ENCODE assay signal across 8 mouse cellular contexts in genomic region chr17:69416920-69417661, GRCm38 (mm10). TPM values are rescaled to one million over a fixed set of nuclear protein-coding genes. Genes with fewer than 3 reads are reported as not detected.
DNase-seq lines count a peak whose midpoint lies in the region; ATAC-seq and TF ChIP-seq lines count a peak whose summit lies in the region.

No protein-coding gene starts in this region.

- no peaks in the 10 kb centered on the region for H3K27me3 ChIP-seq in forebrain, embryonic 16.5 days (replicated peaks; ENCODE audit: control insufficient read depth, insufficient read depth, low read length)
- no peaks in the 10 kb centered on the region for H3K27me3 ChIP-seq in lung, embryonic 14.5 days (ENCODE audit: insufficient read depth, low read length)
- H3K27me3 ChIP-seq in thymus, adult 2 months (ENCODE audit: control insufficient read depth, insufficient read depth, low read length): no peaks in the 10 kb centered on the region

- peak overlapping the region; percentile 83 for H3K4me2 ChIP-seq in forebrain, embryonic 16.5 days (ENCODE audit: low read length)
- H3K4me2 ChIP-seq in lung, embryonic 14.5 days: peak overlapping the region; percentile 77

- peak; percentile 99 for ATAC-seq in forebrain, embryonic 16.5 days
- ATAC-seq in lung, embryonic 14.5 days (ENCODE audit: insufficient read depth): peak; percentile 100

- TF ChIP-seq POLR2A in olfactory bulb, adult 2 months (IDR thresholded peaks at IDR 0.05; ENCODE audit: insufficient read depth, low read depth, low read length): peak; percentile 82
- peak; percentile 82 for TF ChIP-seq POLR2A in thymus, adult 2 months (IDR thresholded peaks at IDR 0.05; ENCODE audit: control insufficient read depth, extremely low read depth, insufficient read depth, low read length, poor library complexity)

- H3K4me1 ChIP-seq in ES-E14 (ENCODE audit: control insufficient read depth in 2 of 2, insufficient read depth in 2 of 2, low read length in 2 of 2, poor library complexity in 1 of 2): peaks cover 2% of the 10 kb centered on the region in 2 experiments; a peak in 1 of 4 replicates
- peaks cover 14% of the 10 kb centered on the region for H3K4me1 ChIP-seq in forebrain, embryonic 16.5 days (replicated peaks; ENCODE audit: control insufficient read depth, insufficient read depth, low read length)
- 0 out of 2 replicates have a peak, but pooled peaks cover 9% of the 10 kb centered on the region for H3K4me1 ChIP-seq in lung, embryonic 14.5 days (ENCODE audit: insufficient read depth)
- no peaks in the 10 kb centered on the region for H3K4me1 ChIP-seq in olfactory bulb, adult 2 months (ENCODE audit: control insufficient read depth, insufficient read depth, low read length)
- H3K4me1 ChIP-seq in thymus, adult 2 months (replicated peaks; ENCODE audit: control insufficient read depth, insufficient read depth, low read length): no peaks in the 10 kb centered on the region

- peak; percentile 85 for DNase-seq in ES-E14 (ENCODE audit: low read depth, low spot score)
- peak; percentile 94 for DNase-seq in cerebellum, adult 11-12 months
- peak; percentile 97 to 99 for DNase-seq in heart, postnatal 36 days
- DNase-seq in layer of hippocampus, adult 2 months (ENCODE audit: low spot score in 2 of 2): peak; percentile 93 to 97
- DNase-seq in lung, embryonic 14.5 days: peak; percentile 98
- DNase-seq in thymus, adult 2 months: peak; percentile 91

- H3K9ac ChIP-seq in ES-E14 (ENCODE audit: insufficient read depth, low read depth, low read length, poor library complexity, severe bottlenecking): peak overlapping the region; percentile 94
- peak overlapping the region; percentile 76 for H3K9ac ChIP-seq in forebrain, embryonic 16.5 days (replicated peaks; ENCODE audit: low read depth, low read length)
- peak overlapping the region; percentile 89 for H3K9ac ChIP-seq in lung, embryonic 14.5 days

- WGBS in forebrain, embryonic 16.5 days: under 1% methylated on average over 56 of the region's 56 CpGs
- WGBS in lung, embryonic 14.5 days: under 1% methylated on average over 56 of the region's 56 CpGs
- under 1% methylated on average over 56 of the region's 56 CpGs for WGBS in olfactory bulb, adult 2 months
- WGBS in thymus, adult 2 months: under 1% methylated on average over 56 of the region's 56 CpGs

- peak overlapping the region; percentile 23 for H3K27ac ChIP-seq in ES-E14 (ENCODE audit: insufficient read depth, low read depth, low read length, poor library complexity, severe bottlenecking)
- H3K27ac ChIP-seq in forebrain, embryonic 16.5 days (ENCODE audit: low read length): peak overlapping the region; percentile 90
- peak overlapping the region; percentile 100 for H3K27ac ChIP-seq in layer of hippocampus, adult 2 months
- peak overlapping the region; percentile 97 for H3K27ac ChIP-seq in lung, embryonic 14.5 days (ENCODE audit: low read depth)
- peak overlapping the region; percentile 97 for H3K27ac ChIP-seq in olfactory bulb, adult 2 months (ENCODE audit: insufficient read depth, low read depth, low read length)
- H3K27ac ChIP-seq in thymus, adult 2 months (ENCODE audit: control insufficient read depth, insufficient read depth, low read length): peak overlapping the region; percentile 66

- H3K4me3 ChIP-seq in ES-E14 (ENCODE audit: insufficient read depth in 1 of 2, low read depth in 1 of 2, low read length in 2 of 2, poor library complexity in 1 of 2, severe bottlenecking in 1 of 2): peak overlapping the region; percentile 75 to 91
- H3K4me3 ChIP-seq in forebrain, embryonic 16.5 days (replicated peaks; ENCODE audit: low read length): peak overlapping the region; percentile 96
- peak overlapping the region; percentile 97 for H3K4me3 ChIP-seq in layer of hippocampus, adult 2 months
- peak overlapping the region; percentile 76 for H3K4me3 ChIP-seq in lung, embryonic 14.5 days (ENCODE audit: low read depth, low read length)
- H3K4me3 ChIP-seq in olfactory bulb, adult 2 months (ENCODE audit: insufficient read depth, low read depth, low read length): peak overlapping the region; percentile 91
- peak overlapping the region; percentile 76 for H3K4me3 ChIP-seq in thymus, adult 2 months (ENCODE audit: control insufficient read depth, insufficient read depth, low read length)

- intact Hi-C loops in heart, postnatal 36 days (cut with DNase I): loop anchor here (1.0 kb wide), 1 partner anchor 33 kb away; no protein-coding TSS in a partner anchor

- TF ChIP-seq CTCF in layer of hippocampus, adult 2 months (conservative IDR thresholded peaks at IDR 0.05): peak; percentile 12; the same call in 1 of the 2 replicates
- no peak for TF ChIP-seq CTCF in lung, embryonic 14.5 days (IDR thresholded peaks at IDR 0.05; ENCODE audit: low read depth)
- TF ChIP-seq CTCF in olfactory bulb, adult 2 months (IDR thresholded peaks at IDR 0.05; ENCODE audit: insufficient read depth, low read depth, low read length): no peak
- TF ChIP-seq CTCF in thymus, adult 2 months (IDR thresholded peaks at IDR 0.05; ENCODE audit: borderline replicate concordance, control insufficient read depth, extremely low read depth, insufficient read depth, low read length, poor library complexity): peak; percentile 47; the same call in 1 of the 2 replicates

- no peaks in the 10 kb centered on the region for H3K36me3 ChIP-seq in ES-E14 (ENCODE audit: control insufficient read depth, insufficient read depth, low read length, poor library complexity, severe bottlenecking)
- H3K36me3 ChIP-seq in forebrain, embryonic 16.5 days (ENCODE audit: control insufficient read depth, insufficient read depth): no peaks in the 10 kb centered on the region
- no peaks in the 10 kb centered on the region for H3K36me3 ChIP-seq in lung, embryonic 14.5 days (ENCODE audit: insufficient read depth)
- no peaks in the 10 kb centered on the region for H3K36me3 ChIP-seq in thymus, adult 2 months (ENCODE audit: control insufficient read depth, insufficient read depth, low read length)

- in situ Hi-C loops in ES-E14 (cut with MboI; ENCODE audit: low sequenced_read_pairs in 2 of 2, unreplicated experiment in 2 of 2): no loop called here

- H3K9me3 ChIP-seq in ES-E14 (ENCODE audit: control insufficient read depth, insufficient read depth, low read depth, low read length): no peaks in the 10 kb centered on the region
- no peaks in the 10 kb centered on the region for H3K9me3 ChIP-seq in forebrain, embryonic 16.5 days (ENCODE audit: control insufficient read depth, low read length)
- no peaks in the 10 kb centered on the region for H3K9me3 ChIP-seq in lung, embryonic 14.5 days (ENCODE audit: low read depth, low read length)

TF ChIP-seq in ES-E14, 5 proteins besides CTCF, POLR2A, EP300 and RAD21:
- no peak for TF ChIP-seq ZC3H11A (IDR thresholded peaks at IDR 0.05; ENCODE audit: borderline replicate concordance, low read depth, low read length)
- no peak for TF ChIP-seq CHD2 (IDR thresholded peaks at IDR 0.05; ENCODE audit: low read depth, low read length)
- TF ChIP-seq HCFC1 (IDR thresholded peaks at IDR 0.05; ENCODE audit: borderline replicate concordance, insufficient read depth, low read length): peak; percentile 70

RNA-seq across cellular contexts. Expression of gene Akain1, which starts 22.0 kb away (rescaled TPM):
- total RNA-seq in ES-E14 (2012; rRNA removed): not detected in 2 replicates
- polyA plus RNA-seq in forebrain, embryonic 16.5 days (2015; fragmentation: Nextera tagmentation; extraction: Ambion mirVana): 0.24 and 0.43 TPM in 2 replicates
- total RNA-seq in heart, postnatal 36 days (2021): not detected
- total RNA-seq in layer of hippocampus, adult 2 months (2021): 10 to 100 TPM; 15.8 to 16.2 TPM
- not detected in 2 replicates for polyA plus RNA-seq in lung, embryonic 14.5 days (2014; fragmentation: Nextera tagmentation; extraction: Ambion mirVana)
- not detected in 2 replicates for polyA plus RNA-seq in olfactory bulb, adult 2 months (2012; ENCODE audit: insufficient read depth, insufficient read length, low replicate concordance, missing spikeins)
- 0.08 TPM in 1 of 2 replicates, not detected in the other for polyA plus RNA-seq in thymus, adult 2 months (2012; rRNA removed)

RNA-seq across cellular contexts. Expression of gene Zbtb14, which starts 34.2 kb away (rescaled TPM):
- total RNA-seq in ES-E14 (2012; rRNA removed): 5.4 and 7.1 TPM in 2 replicates
- 35.1 and 40.0 TPM in 2 replicates for polyA plus RNA-seq in forebrain, embryonic 16.5 days (2015; fragmentation: Nextera tagmentation; extraction: Ambion mirVana)
- 10 to 100 TPM; 11.8 to 11.9 TPM for total RNA-seq in heart, postnatal 36 days (2021)
- total RNA-seq in layer of hippocampus, adult 2 months (2021): 10 to 100 TPM; 19.7 to 21.5 TPM
- polyA plus RNA-seq in lung, embryonic 14.5 days (2014; fragmentation: Nextera tagmentation; extraction: Ambion mirVana): 23.5 and 24.9 TPM in 2 replicates
- not detected in 2 replicates for polyA plus RNA-seq in olfactory bulb, adult 2 months (2012; ENCODE audit: insufficient read depth, insufficient read length, low replicate concordance, missing spikeins)
- polyA plus RNA-seq in thymus, adult 2 months (2012; rRNA removed): 7.4 and 9.2 TPM in 2 replicates

Comparison
In these comparisons a context has a peak if more than half of its experiments do, and no peak if none do; other contexts are left out.
1. Peak in every context shown above with its lines: DNase-seq, ATAC-seq, H3K4me3 ChIP-seq and H3K27ac ChIP-seq.
2. H3K27ac ChIP-seq: peak in every context shown above with its lines; median percentile 100 in layer of hippocampus, adult 2 months; 97 in lung, embryonic 14.5 days; 97 in olfactory bulb, adult 2 months; 90 in forebrain, embryonic 16.5 days; 66 in thymus, adult 2 months; 23 in ES-E14.
3. CTCF ChIP-seq: peak in layer of hippocampus, adult 2 months (single experiment) and thymus, adult 2 months (single experiment); none in lung, embryonic 14.5 days (single experiment) and olfactory bulb, adult 2 months (single experiment).